Mouse (Mus musculus): ENCODE measurements around the gene Mamstr. TPM values are rescaled to one million over a fixed set of nuclear protein-coding genes. Genes with fewer than 3 reads are reported as not detected.

The Mamstr gene
- polyA plus RNA-seq, 1 experiment from 2014 or later: 0.40 TPM

DNA sequence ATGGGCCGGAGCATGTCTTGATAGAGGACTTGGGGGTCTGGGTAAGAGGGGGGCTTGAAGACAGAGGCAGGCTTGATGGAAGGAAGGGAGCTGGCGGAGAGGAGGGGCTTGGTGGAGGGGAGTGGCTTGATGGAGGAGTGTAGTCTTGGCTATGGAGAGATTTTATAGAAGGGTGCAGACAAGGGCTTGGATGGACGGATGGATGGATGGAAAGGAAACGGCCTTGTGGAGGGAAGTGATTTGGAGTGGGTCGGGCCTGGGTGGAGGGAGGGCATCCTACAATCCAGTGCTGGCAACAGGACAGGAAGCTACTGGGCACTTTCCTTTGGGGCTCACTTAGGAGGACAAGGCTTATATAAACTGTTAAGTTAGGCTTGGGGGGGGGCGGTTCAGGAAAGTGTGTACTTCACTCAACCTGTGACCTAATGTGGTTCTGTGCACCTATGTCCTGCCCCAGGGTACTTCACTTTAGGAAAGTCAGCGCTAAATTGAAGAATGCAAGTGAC lies 13.2 kb upstream of the Mamstr start:
- ChIA-PET CTCF (interaction anchor here (0.6 to 2.3 kb wide), 2 partner anchors 56 to 129 kb away, joined by 3 to 7 read pairs; no protein-coding TSS in a partner anchor), POLR2A (interaction anchor here (0.6 kb wide), 1 partner anchor 63 kb away, joined by 3 read pairs; no protein-coding TSS in a partner anchor)
- in situ Hi-C loops (cut with MboI; ENCODE audit: low pct_unique_long_range_greater_than_20kb): no loop called here
- no peaks in the 10 kb centered on the region for H3K27me3 ChIP-seq
- ATAC-seq: no peak
- no peak for DNase-seq (ENCODE audit: low read depth, low spot score)
- TF ChIP-seq CTCF (IDR thresholded peaks at IDR 0.05): no peak

DNA sequence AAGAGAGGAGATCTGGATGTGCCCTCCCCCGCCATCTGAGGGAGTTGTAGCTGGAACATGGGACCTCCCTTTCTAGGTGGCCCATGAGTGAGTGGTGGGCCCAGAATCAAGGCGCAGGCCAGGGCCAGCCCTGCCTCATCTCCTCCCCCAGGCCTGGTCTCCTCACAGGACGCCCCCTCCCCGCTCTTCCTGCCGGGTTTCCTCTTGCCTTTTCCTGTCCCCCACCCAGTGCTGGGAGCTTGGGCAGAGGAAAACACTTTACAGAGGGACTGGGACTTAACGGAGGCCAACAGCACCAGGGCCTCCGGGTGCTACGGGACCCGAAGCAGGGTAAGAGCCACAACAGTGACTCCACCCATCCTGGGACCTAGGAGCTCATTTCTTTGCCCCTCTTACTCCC lies 12.5 kb upstream of the Mamstr start, which contains the start of gene Rasip1:
Gene Rasip1 (plus strand): TSS at position 228 of the 400 bp plus-strand sequence.
- no peak for TF ChIP-seq CTCF (IDR thresholded peaks at IDR 0.05)
- no peaks in the 10 kb centered on the region for H3K27me3 ChIP-seq
- DNase-seq (ENCODE audit: low read depth, low spot score) (no peak), ATAC-seq (no peak)
- ChIA-PET POLR2A (interaction anchor here (1.8 kb wide), 1 partner anchor 11 kb away, joined by 4 read pairs; no protein-coding TSS in a partner anchor), CTCF (interaction anchor here (1.6 to 2.3 kb wide), 2 partner anchors 9 to 56 kb away, joined by 4 to 7 read pairs; partner anchors contain the start of gene Fut1)
- in situ Hi-C loops (cut with MboI; ENCODE audit: low pct_unique_long_range_greater_than_20kb): no loop called here

DNA sequence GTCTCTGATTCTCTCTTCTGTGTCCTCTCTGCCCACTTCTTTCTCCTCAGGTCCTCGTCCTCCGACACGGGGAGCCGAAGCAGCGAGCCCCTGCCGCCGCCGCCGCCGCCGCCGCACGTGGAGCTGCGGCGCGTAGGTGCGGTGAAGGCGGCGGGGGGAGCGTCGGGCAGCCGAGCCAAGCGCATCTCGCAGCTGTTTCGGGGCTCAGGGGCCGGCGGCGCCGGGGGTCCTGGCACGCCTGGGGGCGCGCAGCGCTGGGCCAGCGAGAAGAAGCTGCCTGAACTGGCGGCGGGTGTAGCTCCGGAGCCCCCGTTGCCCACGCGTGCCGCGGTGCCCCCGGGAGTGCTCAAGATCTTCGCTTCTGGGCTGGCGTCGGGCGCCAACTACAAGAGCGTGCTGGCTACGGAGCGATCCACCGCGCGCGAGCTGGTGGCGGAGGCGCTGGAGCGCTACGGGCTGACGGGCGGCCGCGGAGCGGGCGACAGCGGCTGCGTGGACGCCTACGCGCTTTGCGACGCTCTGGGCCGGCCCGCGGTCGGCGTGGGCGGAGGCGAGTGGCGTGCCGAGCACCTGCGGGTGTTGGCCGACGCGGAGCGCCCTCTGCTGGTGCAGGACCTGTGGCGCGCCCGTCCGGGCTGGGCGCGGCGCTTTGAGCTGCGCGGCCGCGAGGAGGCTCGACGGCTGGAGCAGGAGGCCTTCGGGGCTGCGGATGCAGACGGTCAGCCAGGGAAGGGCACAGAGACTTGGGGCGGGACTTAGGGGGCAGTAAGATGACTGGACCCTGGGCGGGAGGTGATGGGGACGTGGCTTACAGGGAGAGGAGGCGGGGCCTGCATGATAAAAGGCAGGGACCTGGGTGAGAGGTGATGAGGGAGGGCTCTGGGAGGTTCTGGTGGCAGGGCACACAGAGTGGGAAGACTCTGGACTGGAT lies 11.1 kb upstream of the Mamstr start:
- DNase-seq (ENCODE audit: low read depth, low spot score) (no peak), ATAC-seq (peak; percentile 71)
- ChIA-PET CTCF (interaction anchor here (1.0 to 3.1 kb wide), 3 partner anchors 11 to 55 kb away, joined by 3 to 19 read pairs (median 4); partner anchors contain the start of genes Fut1 and Ntn5), POLR2A (interaction anchor here (0.5 to 1.8 kb wide), 6 partner anchors 9 to 63 kb away, joined by 3 to 4 read pairs (median 3); no protein-coding TSS in a partner anchor)
- in situ Hi-C loops (cut with MboI; ENCODE audit: low pct_unique_long_range_greater_than_20kb): no loop called here
- TF ChIP-seq CTCF (IDR thresholded peaks at IDR 0.05): no peak
- no peaks in the 10 kb centered on the region for H3K27me3 ChIP-seq

DNA sequence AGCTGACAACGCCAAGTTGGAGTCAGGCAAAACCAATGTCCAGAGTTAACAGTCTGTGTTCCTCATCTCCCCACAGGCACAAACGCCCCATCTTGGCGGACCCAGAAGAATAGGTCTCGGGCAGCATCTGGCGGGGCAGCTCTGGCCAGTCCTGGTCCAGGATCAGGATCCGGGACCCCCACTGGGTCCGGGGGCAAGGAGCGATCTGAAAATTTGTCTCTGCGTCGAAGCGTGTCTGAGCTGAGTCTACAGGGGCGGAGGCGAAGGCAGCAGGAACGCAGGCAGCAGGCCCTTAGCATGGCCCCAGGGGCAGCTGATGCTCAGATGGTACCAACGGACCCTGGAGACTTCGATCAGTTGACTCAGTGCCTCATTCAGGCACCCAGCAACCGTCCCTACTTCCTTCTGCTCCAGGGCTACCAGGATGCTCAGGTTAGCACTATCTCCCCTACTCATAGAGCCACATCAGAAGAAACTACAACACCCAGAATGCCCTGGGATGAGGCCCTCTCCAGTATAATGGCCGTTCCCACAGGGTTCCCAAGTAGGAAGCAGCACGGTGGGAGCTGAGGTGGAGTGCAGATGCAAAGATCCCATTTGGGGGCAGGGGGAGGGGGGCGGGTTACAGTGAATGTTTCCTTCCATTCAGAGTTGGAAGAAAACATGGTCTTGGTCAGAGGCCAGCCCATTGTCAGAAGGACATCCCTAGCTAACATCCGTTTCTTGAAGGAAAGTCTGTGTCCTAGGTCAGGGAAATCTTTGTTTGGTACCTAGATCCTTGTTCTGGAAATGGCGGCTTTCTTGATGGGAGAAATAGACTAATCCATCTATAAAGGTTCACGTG lies 9.5 kb upstream of the Mamstr start:
- in situ Hi-C loops (cut with MboI; ENCODE audit: low pct_unique_long_range_greater_than_20kb): no loop called here
- ChIA-PET POLR2A (interaction anchor here (1.6 kb wide), 1 partner anchor 13 kb away, joined by 4 read pairs; no protein-coding TSS in a partner anchor), CTCF (interaction anchor here (3.1 kb wide), 1 partner anchor 53 kb away, joined by 19 read pairs; the partner anchor contains the start of gene Ntn5)
- no peak for DNase-seq (ENCODE audit: low read depth, low spot score)
- ATAC-seq: no peak
- no peaks in the 10 kb centered on the region for H3K27me3 ChIP-seq
- TF ChIP-seq CTCF (IDR thresholded peaks at IDR 0.05): no peak

DNA sequence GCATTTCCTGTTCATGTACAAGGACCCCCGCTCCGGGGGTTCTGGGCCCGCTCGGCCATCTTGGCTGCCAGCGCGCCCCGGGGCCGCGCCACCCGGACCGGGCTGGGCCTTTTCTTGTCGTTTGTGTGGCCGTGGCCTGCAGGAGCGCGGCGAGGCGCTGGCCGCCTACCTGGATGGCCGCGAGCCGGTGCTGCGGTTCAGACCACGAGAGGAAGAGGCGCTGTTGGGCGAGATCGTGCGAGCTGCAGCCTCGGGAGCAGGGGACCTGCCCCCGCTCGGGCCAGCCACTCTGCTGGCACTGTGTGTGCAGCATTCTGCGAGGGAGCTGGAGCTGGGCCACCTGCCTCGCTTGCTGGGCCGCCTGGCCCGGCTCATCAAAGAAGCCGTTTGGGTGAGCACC lies 7.3 kb upstream of the Mamstr start:
- TF ChIP-seq CTCF (IDR thresholded peaks at IDR 0.05): no peak
- in situ Hi-C loops (cut with MboI; ENCODE audit: low pct_unique_long_range_greater_than_20kb): no loop called here
- ChIA-PET POLR2A (no interaction called here), CTCF (interaction anchor here (1.6 kb wide), 1 partner anchor 50 kb away, joined by 5 read pairs; no protein-coding TSS in a partner anchor)
- H3K27me3 ChIP-seq: no peaks in the 10 kb centered on the region
- no peak for DNase-seq (ENCODE audit: low read depth, low spot score)
- ATAC-seq: no peak

DNA sequence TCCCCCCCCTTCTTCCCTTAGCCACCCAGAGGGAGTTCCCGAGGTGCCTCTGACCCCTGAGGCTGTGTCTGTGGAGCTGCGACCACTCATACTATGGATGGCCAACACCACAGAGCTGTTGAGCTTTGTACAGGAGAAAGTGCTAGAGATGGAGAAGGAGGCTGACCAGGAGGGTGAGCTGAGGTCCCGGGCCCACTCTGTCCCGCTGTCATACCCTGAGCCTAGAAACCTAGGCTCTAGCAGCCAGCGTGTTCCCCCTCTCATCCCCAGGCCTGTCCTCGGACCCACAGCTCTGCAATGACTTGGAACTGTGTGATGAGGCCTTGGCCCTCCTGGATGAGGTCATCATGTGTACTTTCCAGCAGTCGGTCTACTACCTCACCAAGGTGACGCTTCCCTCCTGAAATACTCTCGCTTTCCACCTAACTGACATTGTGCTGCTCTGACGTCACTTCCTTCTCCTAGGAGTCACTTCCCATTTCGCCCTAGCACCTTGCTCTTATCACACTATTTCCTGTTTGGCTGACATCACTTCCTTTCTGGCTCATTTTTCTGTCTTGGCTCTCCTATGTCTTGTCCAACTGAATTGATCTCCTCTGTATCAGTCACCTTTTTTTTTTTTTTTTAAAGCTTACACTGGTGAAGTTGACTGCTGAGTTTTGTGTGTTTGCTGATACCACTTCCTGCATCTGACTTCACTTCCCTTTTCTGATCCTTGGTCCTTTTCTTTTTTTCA lies 4.7 kb upstream of the Mamstr start:
- ChIA-PET CTCF (interaction anchor here (1.3 kb wide), 1 partner anchor 11 kb away, joined by 3 read pairs; no protein-coding TSS in a partner anchor), POLR2A (no interaction called here)
- DNase-seq (ENCODE audit: low read depth, low spot score) (no peak), ATAC-seq (no peak)
- in situ Hi-C loops (cut with MboI; ENCODE audit: low pct_unique_long_range_greater_than_20kb): no loop called here
- TF ChIP-seq CTCF (IDR thresholded peaks at IDR 0.05): no peak
- H3K27me3 ChIP-seq: no peaks in the 10 kb centered on the region

DNA sequence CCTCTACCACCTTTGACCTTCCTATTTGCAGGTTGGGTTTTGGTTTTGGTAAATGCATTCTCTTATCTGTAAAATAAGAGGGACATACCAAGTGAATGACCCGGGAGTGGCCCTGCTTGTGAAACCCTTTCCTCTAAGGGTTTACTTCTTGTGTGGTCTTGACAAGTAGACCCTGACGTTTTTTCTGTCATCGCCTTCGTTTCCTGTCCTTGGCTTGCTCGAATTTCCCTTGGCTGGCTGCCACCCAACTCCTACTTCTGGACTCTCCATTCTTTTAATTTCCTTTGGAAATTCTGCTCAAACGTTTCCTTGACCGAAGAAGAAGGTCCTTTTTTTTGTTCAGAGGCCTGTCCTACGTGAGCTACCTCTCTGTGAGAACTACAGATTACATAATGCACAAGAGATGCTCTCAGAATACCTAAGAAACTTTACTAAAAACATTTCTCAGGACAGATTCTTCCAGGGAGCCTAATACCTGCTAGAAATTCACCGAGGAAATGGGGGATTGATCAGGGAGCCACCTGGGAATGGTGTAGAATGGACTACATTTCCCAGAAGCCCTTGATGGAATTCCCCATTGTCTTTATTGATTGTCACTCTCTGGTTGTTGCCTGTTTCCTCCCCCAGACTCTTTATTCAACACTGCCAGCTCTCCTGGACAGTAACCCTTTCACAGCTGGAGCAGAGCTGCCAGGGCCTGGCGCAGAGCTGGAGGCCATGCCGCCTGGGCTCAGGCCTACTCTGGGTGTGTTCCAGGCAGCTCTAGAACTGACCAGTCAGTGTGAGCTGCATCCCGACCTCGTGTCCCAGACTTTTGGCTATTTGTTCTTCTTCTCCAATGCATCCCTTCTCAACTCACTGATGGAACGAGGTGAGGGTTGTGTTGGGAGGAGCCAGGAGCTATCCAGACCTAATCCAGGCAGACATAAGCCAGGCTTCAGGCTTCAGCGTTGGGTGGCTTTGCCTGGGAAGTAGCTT lies 3.8 kb upstream of the Mamstr start:
- H3K27me3 ChIP-seq: no peaks in the 10 kb centered on the region
- in situ Hi-C loops (cut with MboI; ENCODE audit: low pct_unique_long_range_greater_than_20kb): no loop called here
- POLR2A ChIA-PET: no interaction called here
- DNase-seq (ENCODE audit: low read depth, low spot score): no peak
- TF ChIP-seq CTCF (IDR thresholded peaks at IDR 0.05): no peak
- CTCF ChIA-PET: interaction anchor here (1.3 to 1.6 kb wide), 2 partner anchors 12 to 43 kb away, joined by 3 to 4 read pairs; no protein-coding TSS in a partner anchor
- no peak for ATAC-seq

DNA sequence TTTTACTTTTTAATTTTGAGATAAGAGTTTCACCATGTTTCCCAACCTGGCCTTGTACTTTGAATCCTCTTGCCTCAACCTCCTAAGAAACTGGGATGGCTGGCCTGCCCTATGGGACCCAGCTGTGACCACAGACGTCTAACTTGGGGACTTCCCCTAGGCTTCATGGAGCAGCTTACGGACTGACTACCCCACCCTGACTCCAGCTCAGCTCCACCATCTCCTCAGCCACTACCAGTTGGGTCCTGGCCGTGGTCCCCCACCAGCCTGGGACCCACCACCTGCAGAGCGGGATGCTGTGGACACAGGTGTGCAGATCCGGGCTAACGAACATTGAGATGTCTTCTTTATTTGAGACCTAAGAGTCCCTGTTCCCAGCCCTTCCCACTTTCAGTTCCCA lies 2.1 kb upstream of the Mamstr start:
- in situ Hi-C loops (cut with MboI; ENCODE audit: low pct_unique_long_range_greater_than_20kb): no loop called here
- DNase-seq (ENCODE audit: low read depth, low spot score) (no peak), ATAC-seq (no peak)
- CTCF ChIA-PET: interaction anchor here (1.6 kb wide), 1 partner anchor 44 kb away, joined by 4 read pairs; no protein-coding TSS in a partner anchor
- no peaks in the 10 kb centered on the region for H3K27me3 ChIP-seq
- TF ChIP-seq CTCF (IDR thresholded peaks at IDR 0.05): no peak
- POLR2A ChIA-PET: no interaction called here
